Mouse (Mus musculus): ENCODE data around the gene Cdr2l.

The Cdr2l gene

GRCm38 (mm10) chr11:115408266-115408920 is 26.7 kb downstream of the Cdr2l start:
- DNase-seq, result no peak

DNA sequence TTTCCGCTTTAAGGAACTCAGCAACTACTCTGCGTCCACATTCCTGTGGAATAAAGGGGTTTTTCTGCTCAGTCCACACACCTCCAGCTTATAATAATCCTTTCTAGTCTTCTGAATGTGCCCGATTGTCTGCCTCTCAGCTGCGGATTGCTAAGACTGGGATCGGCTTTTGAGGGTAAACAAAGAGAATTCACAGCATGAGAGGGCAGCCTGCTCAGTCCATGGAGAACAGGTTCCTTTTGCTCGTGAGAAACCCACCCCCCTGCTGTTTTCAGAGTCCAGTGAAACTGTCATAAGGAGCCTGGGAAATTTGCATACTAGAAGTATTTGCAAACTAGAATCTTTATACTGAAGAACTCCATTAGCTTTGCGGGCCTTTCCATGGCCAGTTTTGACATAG is 27.8 kb downstream of the Cdr2l start:
- no peak for DNase-seq

GRCm38 (mm10) chr11:115419531-115420237 is 38.0 kb downstream of the Cdr2l start, which contains the start of the genes Atp5h and Kctd2:
Gene Atp5h, minus strand, starts transcription at chr11:115419962.
Gene Kctd2, plus strand, starts transcription at chr11:115420128.
- DNase-seq, result peak; percentile 97

DNA sequence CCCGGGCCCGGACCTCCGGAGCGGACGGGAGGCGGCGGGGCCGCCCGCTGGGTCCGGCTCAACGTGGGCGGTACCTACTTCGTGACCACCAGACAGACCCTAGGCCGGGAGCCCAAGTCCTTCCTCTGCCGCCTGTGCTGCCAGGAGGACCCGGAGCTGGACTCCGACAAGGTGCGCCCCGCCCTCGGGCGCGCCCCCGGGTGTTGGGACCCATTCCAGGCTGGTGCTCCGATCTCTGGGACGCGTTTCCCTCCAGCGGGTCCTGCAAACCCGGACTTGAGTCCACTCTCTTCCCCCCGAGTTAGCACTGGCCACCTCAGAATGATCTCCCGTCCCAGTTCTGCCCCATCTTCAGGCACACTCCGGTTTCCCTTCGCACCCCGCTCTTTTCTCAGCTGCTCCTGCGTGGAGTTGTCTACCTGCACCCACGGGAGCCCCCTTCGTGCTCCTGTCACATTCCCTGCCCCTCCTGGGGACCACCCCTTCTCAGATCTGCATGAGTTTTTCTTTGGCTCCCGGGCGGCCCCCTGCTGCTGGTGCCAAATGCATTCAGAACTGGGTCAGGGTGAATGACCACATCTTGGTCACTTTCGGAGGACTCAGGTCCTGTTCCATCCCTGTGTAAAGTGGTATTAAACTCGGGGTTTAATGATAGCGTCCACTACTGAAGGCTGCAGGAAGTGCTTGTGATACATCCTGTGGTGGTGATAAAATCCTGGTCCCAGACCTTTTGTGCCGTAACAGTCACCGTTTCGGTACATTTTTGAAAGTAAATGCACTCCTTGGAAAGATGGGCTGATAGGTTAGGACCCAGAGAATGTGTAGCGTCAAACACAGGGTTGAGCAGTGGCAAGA is 38.8 kb downstream of the Cdr2l start:
- DNase-seq, result peak; percentile 80 to 84

GRCm38 (mm10) chr11:115421328-115421727 is 39.6 kb downstream of the Cdr2l start:
- peak; percentile 49 to 51 for DNase-seq

DNA sequence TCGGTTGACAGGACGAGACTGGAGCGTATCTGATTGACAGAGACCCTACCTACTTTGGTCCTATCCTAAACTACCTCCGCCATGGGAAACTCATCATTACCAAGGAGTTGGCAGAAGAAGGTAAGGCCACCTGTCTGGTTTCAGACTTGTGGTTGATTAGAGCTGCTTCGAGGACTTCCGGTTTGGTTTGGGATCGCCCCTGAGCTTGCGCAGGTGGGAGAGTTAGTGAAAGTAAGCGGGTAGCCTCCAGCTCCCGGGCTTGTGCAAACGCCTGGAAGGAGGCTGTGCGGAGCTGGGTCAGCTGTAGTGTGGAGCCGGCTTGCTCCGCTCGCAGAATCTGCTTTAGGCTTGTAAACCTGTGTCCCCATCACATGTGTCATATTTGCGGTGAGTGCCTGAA is 40.3 kb downstream of the Cdr2l start:
- DNase-seq, result peak in 1 of 2 experiments; percentile 29

DNA sequence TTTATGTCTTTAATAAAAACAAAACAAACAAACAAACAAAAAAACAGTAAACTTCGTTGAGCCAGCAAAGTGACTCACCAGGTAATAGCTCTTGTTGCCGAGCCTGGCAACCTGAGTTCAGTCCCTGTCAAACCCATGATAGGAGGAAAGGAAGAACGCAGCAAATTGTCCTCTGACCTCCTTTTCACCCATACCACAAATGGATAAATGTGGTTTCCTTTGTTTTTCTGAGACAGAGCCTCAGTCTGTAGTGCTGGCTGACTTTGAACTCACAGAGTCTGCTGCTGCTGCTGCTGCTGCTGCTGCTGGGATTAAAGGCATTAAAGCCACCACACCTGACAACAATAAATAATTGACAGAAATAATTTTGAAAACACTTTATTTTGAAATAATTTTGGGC is 41.4 kb downstream of the Cdr2l start:
- no peak for DNase-seq

DNA sequence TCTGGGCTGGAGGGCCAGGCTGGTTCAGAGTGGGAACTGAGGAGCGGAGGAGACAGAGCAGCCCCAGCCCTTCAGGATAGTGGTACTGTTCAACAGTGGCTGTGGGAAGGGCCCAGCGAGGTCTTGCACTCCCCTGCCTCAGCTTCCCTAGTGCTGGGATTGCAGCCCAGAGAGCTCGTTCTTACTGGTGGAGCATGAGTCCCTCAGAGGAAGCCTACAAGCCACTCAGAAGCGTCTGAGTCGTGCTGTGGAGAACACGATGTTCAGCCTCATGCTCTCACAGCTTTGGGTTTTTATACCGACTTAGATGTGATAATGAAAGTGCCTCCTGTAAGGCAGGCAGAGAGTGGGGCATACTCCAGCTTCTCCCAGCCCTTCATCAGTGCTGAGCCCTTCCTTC is 43.0 kb downstream of the Cdr2l start:
- DNase-seq, result no peak

DNA sequence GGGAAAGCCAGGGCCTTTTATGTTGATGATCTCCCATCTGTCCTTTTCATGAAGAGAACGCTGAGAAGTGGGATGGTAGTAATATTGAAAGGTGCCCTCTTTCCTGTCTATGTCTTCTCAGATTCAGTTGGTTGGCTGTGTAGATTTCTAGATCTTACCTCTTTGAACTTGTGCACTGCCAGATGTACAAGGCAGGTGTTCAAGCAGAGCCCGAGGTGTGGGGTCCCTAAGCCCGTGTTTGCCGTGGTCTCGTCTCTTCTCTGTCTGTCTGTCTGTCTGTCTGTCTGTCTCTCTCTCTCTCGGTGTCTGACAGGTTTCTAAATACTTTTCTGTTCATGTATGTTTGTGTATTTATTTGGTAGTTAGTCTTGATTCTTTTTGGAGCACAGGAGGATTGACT is 44.0 kb downstream of the Cdr2l start:
- no peak for DNase-seq

- peak; percentile 87 to 88 for DNase-seq
Observed at GRCm38 (mm10) chr11:115427482-115428331, 46.0 kb downstream of the Cdr2l start.

GRCm38 (mm10) chr11:115429307-115429706 is 47.6 kb downstream of the Cdr2l start:
- peak; percentile 69 to 84 for DNase-seq

- no peak for DNase-seq
Observed at GRCm38 (mm10) chr11:115430561-115430960, 48.8 kb downstream of the Cdr2l start.

DNA sequence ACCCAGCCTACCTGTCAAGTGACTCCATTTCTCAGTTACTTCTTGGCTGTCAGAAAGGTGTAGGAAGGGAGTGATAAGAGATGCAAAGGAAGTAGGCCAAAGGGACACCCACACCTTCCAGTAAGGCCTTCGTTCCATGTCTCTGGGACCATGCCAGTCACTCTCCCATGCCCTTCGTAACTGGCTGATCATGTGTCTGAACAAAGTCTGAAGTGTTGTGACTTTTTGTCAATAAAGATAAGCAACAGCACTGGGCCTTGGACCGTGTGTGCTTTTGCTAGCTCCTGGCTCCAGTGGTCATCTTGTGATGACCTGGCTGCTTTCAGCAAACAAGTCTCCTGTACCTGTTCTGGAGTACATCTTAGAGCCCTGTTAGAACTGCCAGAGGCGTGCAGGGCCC is 51.1 kb downstream of the Cdr2l start:
- no peak for DNase-seq

- no peak for DNase-seq
Observed at GRCm38 (mm10) chr11:115433342-115433741, 51.6 kb downstream of the Cdr2l start.

DNA sequence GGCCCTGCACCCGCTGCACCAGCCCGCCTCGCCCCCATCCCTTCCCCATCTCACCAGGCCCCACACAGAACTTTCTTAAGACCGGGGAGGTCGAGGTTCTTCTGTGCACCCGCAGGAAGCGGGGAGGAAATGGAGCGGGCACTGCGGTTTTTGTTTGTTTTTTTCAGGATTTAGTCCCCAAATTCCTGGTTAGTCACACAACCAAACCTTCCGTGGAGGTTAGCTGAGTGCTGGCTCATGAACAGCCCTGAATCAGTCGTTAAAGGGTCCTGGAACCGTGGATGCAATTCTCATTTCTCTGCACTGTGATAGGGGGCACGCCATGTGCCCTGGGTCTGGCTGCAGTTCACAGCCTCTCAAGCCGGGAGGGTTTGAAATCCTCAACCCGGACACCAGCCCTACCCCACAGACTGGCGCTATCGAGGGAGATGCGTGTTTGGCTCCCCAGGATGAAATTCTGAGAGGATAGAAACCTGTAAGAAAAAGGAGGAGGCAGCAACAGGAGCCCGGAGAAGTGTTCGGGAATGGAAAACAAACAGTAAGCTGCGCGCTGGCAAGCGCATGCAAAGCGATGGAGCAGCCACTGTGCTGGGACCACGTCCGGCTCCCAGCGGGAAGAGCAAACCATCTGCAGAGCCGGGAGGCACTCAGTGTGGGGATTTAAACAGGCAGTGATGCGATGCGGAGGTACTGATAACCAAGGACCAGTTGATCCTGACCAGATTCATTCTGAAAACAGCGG is 54.1 kb downstream of the Cdr2l start:
- peak; percentile 77 to 81 for DNase-seq

DNA sequence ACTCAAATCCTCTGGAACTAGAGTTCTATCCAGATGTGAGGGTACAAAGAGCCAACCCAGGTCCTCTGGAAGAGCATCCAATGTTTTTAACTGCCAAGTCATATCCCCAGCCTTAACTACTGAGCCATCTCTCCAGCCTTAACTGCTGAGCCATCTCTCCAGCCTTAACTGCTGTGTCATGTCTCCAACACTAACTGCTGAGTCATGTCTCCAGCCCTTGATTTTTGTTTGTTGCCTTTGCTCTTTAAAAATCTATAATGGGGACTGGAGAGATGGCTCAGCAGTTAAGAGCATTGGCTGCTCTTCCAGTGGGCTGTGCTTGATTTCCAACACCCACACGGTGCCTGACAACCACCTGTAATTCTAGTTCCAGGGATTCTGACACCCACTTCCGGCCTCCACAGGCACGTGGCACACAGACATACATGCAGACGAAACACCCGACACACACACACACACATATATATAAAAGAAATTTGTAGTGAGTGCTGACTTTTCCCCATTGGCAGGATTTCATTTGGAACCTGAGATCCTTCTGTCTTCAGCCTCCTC is 55.9 kb downstream of the Cdr2l start:
- DNase-seq, result no peak

- DNase-seq, result no peak
Observed at GRCm38 (mm10) chr11:115439326-115439725, 57.6 kb downstream of the Cdr2l start.

DNA sequence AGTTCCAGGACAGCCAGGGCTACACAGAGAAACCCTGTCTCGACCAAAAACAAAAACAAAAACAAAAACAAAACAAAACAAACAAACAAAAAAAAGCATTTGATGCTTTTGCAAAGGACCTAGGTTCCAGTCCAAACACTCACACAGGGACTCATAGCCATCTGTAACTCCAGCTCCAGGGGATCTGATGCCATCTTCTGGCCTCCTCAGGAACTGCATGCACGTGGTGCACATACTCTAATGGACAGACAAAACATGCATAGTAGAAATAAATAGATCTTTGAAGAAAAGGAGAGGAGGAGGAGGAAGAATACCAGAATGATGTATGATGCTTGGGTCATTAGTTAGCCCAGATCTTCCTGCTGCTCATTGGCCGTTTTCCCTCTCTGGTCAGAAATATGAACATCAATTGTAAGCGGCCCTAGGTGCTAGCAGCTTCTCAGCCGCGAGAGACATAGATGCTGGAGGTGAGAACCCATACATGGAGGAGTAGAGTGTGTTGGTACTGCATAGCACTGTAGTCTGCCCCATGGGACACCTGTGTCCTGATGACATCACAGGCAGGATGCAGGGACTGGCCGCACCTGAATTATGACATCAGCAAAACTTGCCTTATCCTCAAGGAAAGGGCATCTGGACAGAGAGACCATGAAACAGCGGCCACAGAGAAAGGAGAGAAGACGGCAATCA is 58.3 kb downstream of the Cdr2l start, which contains the start of gene Trim80:
Gene Trim80 (plus strand): TSS at position 640 of the 690 bp plus-strand sequence.
- DNase-seq, result no peak

DNA sequence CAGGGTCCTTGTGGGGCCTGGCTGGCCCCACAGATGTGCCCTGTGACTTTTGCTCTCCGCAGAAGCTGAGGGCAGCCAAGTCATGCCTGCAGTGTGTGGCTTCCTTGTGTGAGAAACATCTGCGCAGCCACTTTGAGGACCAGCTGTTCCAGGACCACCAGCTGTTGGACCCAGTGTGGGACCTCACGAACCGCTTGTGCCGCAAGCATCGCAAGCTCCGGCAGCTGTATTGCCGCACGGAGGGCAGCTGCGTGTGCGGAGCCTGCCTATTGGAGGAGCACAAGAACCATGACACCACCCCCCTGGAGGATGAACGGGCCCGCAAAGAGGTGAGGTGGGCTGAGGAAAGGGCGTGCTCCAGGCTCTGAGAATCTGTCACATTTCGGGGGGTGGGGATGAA is 59.7 kb downstream of the Cdr2l start:
- no peak for DNase-seq

Measured in cerebellum, postnatal 14 days (tissue).